Mouse (Mus musculus): ENCODE results near the gene Rabep1.
A peak's percentile ranks its signal among the peaks of the same experiment; 100 is the strongest.

Gene Rabep1

GRCm38 (mm10) chr11:70906681-70907080 lies 62.1 kb downstream of the Rabep1 start:
- DNase-seq: no peak

DNA sequence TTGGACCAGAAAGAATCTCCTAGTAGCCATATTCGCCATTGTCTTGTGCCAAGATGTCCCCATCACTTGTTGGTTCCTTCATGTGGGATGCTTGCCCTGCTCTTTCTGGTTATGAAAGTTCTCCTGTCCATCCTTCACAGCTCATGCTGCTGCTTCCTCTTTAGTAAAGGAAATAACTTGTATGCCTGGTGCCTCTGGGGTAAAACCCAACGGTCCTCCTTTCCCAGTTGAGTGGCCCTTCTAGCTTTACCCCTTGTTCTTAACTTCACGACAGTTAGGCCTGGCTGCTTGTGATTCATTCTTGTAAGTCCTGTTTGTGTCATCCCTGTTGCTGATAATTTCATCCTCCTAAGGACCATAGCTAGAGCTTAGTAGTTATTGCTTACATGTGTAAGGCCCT lies 66.7 kb downstream of the Rabep1 start:
- no peak for DNase-seq

GRCm38 (mm10) chr11:70911920-70912319 lies 67.3 kb downstream of the Rabep1 start:
- no peak for DNase-seq

DNA sequence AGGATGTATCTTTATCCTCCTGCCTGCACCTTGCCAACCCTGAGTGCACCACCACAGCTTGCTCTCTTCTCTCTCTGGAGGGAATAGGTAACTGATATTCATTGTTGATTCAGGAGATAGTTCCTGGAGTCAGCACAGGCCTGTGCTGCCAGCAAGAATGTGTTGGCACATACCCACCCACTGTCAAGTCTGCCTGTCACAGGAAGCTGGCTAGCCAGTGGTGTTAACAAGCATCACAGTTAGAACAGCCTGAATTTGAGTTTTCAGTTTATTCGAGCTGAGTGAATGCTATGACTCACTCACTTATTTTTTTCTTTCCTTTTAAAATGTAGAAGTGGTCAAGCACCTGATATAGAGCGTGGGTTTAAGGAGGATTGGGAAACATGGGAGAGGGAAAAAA lies 73.3 kb downstream of the Rabep1 start:
- no peak for DNase-seq

DNA sequence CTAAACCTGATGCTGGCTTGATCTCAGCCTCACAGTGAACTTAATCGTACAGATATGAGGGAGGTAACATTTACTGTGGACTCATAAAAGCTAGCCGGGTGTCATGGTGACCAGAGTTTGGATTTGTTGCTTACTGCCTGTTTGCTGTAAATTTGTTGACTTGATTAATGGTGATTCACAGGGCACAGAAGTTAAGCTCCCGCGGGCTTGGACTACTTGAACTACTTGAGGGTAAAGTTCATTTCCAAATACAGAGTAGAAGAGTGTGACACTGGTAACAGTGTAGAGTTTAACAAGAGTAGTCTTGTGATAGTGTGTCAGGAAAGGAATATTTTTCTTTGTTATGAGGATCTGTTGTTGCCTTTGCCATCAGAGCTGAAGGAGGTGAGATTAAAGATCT lies 74.9 kb downstream of the Rabep1 start:
- no peak for DNase-seq

GRCm38 (mm10) chr11:70931461-70931860 lies 86.9 kb downstream of the Rabep1 start:
- no peak for DNase-seq

DNA sequence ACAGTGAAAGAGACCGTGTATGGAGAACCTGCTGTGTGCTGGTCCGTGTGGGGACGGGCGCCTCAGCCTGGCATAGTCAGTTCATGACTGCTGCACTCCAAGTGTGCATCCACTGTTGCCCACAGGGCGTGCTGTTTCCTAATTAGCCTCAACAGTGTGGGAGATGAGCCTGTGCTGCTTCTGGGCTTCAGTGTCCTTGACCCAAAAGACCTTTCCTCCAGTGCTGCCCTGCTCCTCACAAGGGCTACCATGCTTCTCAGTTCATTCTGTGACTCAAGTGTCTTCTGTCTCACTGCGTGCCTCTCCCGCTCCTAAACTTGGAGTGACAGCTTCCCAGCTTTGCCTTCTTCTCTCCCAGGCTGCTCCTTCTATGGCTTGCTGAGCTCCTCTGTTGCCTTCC lies 90.7 kb downstream of the Rabep1 start:
- no peak for DNase-seq

- DNase-seq: no peak
These were observed 98.0 kb downstream of the Rabep1 start for GRCm38 (mm10) chr11:70942596-70942995.

- no peak for DNase-seq
These were observed 99.1 kb downstream of the Rabep1 start for GRCm38 (mm10) chr11:70943651-70944050.

GRCm38 (mm10) chr11:70944935-70945817 lies 100.6 kb downstream of the Rabep1 start:
- no peak for DNase-seq

- no peak for DNase-seq
These were observed 110.1 kb downstream of the Rabep1 start for GRCm38 (mm10) chr11:70954711-70955110.

GRCm38 (mm10) chr11:70960786-70961554 lies 116.4 kb downstream of the Rabep1 start:
- no peak for DNase-seq

GRCm38 (mm10) chr11:70964222-70964907 lies 119.8 kb downstream of the Rabep1 start:
- no peak for DNase-seq

DNA sequence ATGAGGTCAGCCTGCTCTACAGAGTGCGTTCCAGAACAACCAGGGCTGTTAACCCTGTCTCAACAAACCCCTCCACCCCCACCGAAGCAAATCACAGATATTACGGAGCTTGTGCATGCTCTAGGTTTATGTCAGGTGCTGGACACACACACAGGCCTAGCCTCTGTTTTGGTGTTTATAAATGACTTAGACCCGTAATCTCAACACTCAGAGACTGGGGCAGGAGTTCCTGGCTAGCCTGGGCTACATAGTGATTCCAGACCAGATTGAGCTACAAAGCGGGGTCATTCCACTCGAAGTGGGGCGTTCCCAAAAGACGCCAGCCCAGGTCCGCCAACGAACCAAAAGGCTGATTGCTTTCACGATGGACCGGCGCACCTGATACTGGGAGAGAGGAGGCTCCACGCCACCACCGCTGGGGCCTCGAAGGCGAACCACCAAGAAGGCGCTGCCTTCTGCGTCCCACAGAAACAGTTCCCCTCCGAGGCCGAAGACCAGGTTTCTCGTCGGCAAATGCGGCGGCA lies 124.8 kb downstream of the Rabep1 start:
- DNase-seq: no peak

DNA sequence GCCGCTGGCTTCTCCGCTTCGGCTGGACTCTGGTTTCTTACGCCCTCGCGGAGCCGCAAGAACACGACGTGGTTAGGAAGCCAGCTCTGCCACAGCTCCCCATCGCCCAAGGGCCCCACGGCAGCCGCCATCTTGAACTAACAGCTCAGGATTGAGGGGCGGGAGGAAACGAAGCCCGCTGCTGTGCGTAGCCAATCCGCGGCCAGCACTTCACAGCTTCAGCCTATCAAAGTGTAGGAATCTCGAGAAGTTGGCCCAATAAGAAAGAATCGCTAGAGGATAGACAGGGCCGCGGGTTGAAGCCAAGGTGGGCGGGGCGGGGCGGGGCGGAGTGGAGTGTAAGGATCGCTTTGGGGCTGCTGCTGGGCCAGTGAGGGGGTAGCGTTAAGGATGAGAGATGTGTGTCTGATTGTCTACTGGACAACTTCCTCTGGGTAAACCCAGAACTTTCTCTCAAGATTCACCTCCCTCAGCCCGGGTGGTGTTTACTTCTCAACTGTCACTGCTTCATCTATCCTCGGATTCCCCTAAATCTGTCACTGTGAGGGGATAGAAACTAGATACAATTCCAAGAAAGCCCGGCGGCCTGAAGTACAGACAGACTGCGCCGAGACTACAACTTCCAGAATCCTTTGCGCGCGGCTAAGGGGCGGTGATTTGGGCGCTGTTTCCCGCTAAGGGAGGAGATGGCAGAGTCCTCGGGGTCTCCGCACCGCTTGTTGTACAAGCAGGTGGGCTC lies 125.4 kb downstream of the Rabep1 start, which contains the start of the genes Nup88 and Rpain:
Nup88 (minus strand) TSS at position 153 of the 739 bp plus-strand sequence.
Rpain (plus strand) TSS at position 393 of the 739 bp plus-strand sequence.
- peak; percentile 90 to 94 for DNase-seq

- no peak for DNase-seq
These were observed 126.3 kb downstream of the Rabep1 start for GRCm38 (mm10) chr11:70970560-70971540.

DNA sequence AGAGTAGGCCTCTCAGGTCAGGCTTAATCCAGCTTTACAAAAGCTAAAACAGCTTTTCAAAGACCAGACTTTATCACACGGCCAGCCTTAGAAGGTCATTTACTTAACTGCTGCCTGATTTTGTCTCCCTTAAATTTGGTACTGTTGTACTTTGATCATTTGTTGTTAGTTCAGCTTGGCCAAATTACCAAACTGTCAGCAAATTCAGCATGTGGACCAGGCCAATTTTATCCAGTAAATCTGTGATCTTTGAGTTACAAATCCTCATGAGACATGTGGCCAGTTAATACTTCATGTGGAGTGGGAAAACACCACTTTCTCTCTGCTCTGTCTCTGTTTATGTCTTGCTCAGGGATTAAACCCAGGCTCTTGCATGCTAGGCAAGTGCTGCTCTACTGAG lies 128.0 kb downstream of the Rabep1 start:
- DNase-seq: no peak

DNA sequence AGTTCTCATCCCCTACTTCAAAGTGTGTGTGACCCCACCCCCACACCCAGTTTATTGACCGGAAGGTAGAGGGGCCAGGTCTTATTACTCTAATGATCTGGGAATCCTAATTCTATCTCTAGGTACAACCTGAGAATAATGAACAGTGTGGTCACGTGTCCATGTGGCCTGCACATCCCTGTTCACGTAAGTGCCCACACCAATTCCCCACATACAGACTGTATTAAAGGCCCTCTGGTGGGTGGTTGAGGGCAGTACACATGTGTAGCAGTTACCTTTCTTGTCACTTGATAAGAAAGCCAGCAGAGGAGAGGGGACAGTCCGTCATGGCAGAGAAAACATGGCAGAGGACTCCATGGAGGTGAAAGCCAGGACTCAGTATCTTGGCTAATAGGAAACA lies 129.4 kb downstream of the Rabep1 start:
- DNase-seq: no peak

- DNase-seq: no peak
These were observed 130.6 kb downstream of the Rabep1 start for GRCm38 (mm10) chr11:70975193-70975592.

DNA sequence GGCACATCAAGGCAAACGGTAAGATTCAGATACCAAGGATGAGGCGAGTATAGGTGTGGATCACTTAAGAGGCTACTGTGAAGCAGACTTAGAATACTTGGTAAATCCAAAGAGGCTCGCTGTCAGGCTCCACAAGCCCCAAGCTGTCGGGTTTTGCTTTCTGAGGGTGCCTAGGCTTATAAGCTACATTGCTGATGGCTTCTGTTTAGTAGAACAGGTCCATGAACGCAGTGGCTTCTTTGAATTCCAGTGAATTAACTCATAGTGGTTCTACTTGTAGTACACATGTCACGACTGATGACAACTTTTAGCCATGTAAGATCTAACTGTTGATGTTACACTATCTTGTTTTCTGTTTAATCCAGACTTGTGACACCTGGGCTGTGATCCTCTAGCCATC lies 132.7 kb downstream of the Rabep1 start:
- no peak for DNase-seq

GRCm38 (mm10) chr11:70980232-70980631 lies 135.7 kb downstream of the Rabep1 start:
- no peak for DNase-seq
